Mouse (Mus musculus): ENCODE results near the gene Traip.

Gene Traip

DNA sequence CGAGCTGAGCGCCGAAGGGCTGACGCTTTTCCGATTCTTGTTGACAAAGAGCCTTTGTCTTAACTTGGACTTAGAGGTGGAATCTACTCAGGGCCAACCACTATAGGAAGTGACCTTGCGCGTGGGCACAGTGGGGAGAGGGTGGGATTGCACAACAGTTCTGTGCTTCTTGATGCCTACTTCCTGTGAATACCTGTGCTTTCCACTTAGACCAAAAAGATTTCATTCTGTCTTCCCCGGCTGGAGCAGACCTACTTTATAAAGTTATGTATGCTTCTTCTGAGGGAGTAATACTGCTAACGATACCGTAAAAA is at the start of gene Traip:
TSS of gene Traip (plus strand) at position 215 of the 314 bp plus-strand sequence.
- no peak for DNase-seq (ENCODE audit: low read depth, low spot score)

DNA sequence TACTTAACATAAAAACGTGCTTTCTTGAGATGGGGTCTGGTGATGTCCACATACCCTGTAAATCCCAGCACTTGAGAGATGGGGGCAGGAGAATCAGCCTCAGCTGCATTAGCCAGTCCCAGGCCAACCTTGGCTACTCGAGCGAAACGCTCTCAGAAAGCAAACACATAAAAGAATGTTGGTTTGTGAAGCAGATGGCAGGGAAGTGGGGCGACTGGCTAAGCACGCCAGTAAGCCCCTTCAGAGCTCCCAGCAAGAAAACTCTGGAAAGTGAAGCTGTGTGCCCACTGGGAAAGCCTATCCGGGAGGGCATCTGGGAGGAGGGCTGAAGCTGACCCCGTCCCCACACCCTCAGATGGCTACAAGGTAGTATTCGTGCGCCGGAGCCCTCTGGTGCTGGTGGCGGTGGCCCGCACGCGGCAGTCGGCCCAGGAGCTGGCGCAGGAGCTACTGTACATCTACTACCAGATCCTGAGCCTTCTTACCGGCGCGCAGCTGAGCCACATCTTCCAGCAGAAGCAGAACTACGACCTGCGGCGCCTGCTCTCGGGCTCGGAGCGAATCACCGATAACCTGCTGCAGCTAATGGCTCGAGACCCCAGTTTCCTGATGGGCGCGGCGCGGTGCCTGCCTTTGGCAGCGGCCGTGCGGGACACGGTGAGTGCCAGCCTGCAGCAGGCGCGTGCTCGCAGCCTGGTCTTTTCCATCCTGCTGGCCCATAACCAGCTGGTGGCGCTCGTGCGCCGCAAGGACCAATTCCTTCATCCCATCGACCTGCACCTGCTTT is 48.9 kb upstream of the Traip start:
- peak; percentile 61 for DNase-seq (ENCODE audit: low read depth, low spot score)

DNA sequence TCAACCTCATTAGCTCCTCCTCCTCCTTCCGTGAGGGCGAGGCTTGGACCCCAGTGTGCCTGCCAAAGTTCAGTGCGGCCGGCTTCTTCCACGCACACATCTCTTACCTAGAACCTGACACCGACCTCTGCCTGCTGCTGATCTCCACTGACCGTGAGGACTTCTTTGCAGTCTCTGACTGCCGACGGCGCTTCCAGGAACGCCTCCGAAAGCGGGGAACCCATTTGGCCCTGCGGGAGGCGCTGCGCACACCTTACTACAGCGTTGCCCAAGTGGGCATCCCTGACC is 48.4 kb upstream of the Traip start:
- DNase-seq (ENCODE audit: low read depth, low spot score) = no peak

GRCm38 (mm10) chr9:107904726-107905125 is 45.2 kb upstream of the Traip start:
- DNase-seq (ENCODE audit: low read depth, low spot score) = peak; percentile 63

DNA sequence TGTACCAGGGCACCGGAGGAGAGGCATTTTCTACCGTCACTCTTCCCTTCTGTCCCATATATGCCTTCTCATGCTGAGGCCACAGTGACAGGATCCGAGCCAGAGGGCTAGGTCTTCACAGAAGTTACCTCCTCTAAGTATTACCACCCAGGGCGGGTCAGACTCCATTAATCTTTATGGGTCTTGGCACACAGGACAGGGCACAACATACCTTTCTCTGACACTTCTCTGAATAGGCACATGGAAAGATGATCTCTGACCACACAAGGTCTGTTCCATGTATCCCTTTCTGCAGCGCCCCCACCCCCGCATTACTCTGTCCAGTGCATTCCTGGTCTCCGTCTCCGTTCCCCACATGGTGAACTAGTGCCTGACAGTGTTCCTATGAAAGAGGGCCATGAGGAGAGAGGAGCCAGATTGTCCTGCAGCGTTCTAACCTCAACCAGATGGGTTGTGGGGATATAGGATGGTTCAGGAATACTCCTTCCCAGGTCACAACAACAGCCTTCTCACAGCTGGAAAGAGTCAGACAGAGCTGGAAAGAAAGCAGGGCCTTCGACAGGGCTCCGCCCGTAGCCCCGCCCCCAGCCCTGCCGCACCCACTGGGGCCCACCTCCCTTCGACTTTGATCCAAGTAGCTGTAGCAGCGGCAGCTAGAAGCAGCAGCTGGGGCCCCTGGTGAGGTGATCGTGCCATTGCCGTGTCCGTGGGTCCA is 43.5 kb upstream of the Traip start, which contains the start of gene Mst1r:
TSS of gene Mst1r (plus strand) at position 622 of the 715 bp plus-strand sequence.
- DNase-seq (ENCODE audit: low read depth, low spot score) = no peak

DNA sequence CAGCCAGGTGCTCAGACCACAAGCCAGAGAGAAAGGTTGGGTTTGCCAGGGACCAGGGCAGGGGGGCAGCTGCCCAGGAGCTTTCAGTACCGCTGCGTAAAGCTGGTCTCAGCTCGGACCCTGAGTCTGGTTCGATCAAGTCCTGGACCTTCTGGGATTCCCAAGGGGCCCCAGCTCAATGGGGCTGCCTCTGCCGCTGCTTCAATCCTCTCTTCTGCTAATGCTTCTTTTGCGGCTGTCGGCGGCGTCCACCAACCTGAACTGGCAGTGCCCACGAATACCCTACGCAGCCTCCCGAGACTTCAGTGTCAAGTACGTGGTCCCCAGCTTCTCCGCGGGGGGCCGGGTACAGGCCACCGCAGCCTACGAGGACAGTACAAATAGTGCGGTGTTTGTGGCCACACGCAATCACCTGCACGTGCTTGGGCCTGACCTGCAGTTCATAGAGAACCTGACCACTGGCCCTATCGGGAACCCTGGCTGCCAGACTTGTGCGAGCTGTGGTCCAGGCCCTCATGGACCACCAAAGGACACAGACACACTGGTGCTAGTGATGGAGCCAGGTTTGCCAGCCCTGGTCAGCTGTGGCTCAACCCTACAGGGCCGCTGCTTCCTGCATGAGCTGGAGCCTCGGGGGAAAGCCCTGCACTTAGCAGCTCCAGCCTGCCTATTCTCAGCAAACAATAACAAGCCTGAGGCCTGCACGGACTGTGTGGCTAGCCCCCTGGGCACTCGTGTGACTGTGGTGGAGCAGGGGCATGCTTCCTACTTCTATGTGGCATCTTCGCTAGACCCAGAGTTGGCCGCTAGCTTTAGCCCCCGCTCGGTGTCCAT is 42.8 kb upstream of the Traip start:
- no peak for DNase-seq (ENCODE audit: low read depth, low spot score)

- no peak for DNase-seq (ENCODE audit: low read depth, low spot score)
Observed at GRCm38 (mm10) chr9:107907801-107908120, 42.2 kb upstream of the Traip start.

GRCm38 (mm10) chr9:107908410-107909158 is 41.4 kb upstream of the Traip start:
- no peak for DNase-seq (ENCODE audit: low read depth, low spot score)

DNA sequence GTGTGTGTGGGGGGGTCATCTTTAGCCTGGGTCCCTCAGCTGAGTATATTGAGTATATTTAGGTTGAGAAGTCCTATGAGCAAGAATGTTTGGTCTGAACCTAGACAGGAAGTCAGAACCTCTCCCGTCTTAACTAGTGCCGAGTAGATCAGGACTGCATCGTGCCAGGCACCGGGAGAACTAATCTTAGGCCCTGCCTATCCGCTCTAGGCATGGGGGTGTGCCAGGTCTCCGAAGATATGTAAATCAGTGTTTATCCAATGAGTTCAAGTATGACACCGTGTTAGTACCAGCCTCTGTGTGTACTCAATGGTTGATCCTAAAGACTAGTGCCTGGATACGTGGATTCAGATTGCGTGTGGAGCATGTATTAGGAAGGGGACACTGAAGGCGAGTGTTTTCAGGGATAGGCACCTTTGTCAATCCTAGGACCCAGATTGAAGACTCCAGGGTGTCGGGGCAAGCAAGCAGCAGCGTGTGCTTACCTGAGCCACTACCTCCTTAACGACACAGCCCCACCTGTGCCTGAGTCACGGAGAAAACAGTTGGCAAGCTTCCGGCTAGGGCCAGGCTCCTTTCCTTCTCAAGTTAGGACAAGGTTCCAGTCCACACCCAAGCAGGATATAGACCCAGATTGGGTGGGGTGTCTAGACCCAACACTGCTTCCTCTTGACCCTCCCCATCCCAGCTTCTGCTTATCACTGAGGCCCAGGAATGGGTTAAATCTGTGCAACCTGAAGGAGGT is 39.7 kb upstream of the Traip start:
- DNase-seq (ENCODE audit: low read depth, low spot score) = no peak

DNA sequence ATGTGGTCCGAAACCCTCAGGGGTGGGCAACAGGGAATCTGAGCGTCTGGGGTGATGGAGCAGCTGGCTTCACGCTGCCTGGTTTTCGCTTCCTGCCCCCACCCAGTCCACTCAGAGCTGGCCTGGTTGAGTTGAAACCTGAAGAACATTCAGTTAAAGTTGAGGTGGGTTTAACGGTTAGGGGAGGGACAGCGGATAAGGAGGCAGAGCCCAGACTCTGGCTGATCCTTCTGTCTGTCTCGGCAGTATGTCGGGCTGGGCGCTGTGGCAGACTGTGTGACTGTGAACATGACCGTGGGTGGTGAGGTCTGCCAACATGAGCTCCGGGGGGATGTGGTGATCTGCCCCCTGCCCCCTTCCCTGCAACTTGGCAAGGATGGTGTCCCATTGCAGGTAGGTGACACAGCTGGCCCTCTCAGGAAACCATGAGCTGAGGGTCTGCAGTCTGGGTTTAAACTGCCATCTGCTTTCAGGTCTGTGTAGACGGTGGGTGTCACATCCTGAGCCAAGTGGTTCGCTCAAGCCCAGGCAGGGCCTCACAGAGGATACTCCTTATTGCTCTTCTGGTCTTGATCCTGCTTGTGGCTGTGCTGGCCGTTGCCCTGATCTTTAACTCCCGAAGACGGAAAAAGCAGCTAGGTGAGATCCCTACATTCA is 35.0 kb upstream of the Traip start:
- no peak for DNase-seq (ENCODE audit: low read depth, low spot score)

DNA sequence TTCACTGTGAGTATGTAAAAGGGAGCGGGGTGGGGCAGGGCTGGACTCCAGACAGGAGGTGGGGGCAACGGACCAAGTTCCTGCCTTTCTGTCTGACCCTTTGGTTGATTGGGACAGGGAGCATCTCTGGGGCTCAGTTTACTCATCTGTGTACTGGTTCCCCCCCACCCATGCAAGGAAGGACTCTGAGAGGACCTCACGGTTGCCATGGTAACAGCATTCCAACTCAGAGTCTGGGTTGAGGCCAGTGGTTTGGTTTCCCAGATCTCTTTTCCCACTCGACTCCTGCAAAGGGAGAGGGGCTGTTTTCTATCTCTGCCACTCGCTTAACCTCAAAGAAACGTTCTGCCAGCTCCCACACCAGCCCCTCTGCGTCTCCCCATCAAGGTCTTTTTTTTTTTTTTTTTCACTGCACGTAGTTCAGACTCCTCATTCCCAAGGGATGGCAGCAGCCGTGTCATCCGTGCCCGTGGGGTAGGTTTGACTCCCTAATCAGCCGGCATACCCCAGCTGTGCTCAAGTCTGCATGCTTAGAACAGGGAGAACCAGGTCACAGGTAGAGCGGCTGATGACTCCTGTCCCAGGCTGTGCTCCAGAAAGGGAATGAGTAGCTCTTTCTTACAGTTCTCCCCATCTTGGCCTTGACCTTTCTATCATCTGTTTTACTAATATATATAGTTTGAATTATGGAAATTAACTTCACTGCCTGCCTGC is 31.9 kb upstream of the Traip start:
- DNase-seq (ENCODE audit: low read depth, low spot score) = no peak

GRCm38 (mm10) chr9:107918884-107919283 is 31.1 kb upstream of the Traip start:
- no peak for DNase-seq (ENCODE audit: low read depth, low spot score)

DNA sequence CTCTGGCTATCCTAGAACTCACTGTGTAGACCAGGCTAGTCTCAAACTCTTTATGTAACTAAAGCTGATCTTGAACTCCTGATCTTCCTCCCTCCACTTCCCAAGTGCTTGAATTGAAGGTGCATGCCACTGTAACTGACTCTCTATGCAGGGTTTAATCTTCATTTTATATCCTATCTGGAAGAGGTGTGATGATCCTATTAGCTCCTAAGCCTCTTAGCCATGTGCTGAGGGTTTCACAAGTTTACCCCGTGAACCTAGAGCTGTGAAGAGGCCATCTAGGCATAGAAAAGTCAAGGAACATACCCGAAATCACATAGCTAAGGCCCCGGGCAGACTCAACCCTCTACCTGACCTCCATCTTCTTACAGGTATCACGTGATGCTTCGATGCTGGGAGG is 30.5 kb upstream of the Traip start:
- DNase-seq (ENCODE audit: low read depth, low spot score) = no peak

- DNase-seq (ENCODE audit: low read depth, low spot score) = no peak
Observed at GRCm38 (mm10) chr9:107923021-107923420, 26.9 kb upstream of the Traip start.

DNA sequence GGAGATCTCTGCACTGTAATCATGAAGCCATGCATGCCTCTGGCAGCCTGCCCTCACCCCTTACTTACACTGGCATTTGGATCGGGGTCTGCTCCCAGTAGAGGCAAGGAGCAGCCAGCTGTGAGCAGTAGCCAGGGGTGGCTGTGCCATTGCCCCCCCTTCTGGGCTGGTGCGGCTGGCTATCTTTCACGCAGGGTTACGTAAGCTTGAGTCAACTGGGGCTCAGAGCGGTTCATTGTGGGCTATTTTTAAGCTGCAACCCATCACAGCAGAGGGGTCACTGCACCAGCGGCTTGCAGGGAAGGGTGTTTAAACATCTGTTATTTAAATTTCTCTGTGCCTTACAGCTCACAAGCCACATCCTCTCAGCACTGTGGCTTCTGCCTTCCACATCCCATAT is 26.0 kb upstream of the Traip start:
- no peak for DNase-seq (ENCODE audit: low read depth, low spot score)

- no peak for DNase-seq (ENCODE audit: low read depth, low spot score)
Observed at GRCm38 (mm10) chr9:107925251-107925650, 24.7 kb upstream of the Traip start.

DNA sequence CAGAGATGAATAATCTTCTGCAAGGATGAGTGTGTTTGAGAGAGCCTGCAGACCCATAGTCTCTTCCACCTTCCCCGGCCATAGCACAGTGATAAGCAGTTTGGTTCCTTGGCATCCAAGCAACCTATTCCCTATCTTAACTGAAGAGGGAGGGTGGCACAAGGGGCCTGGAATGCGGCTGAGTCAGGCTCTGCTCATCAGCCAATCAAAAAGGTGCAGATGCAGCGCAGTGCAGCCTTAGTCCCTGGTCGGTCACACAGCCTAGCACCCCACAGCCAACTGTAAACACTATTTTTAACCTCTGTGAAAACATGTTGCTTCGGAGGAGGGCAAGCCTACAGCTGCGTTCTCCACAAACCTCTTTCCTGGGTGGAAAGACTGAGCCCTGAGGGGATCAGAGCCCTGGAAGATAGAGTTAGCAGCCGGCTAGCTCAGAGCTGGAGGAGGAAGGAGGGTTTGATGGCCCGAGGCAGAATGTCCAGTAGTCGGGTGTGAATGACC is 23.0 kb upstream of the Traip start:
- DNase-seq (ENCODE audit: low read depth, low spot score) = no peak

DNA sequence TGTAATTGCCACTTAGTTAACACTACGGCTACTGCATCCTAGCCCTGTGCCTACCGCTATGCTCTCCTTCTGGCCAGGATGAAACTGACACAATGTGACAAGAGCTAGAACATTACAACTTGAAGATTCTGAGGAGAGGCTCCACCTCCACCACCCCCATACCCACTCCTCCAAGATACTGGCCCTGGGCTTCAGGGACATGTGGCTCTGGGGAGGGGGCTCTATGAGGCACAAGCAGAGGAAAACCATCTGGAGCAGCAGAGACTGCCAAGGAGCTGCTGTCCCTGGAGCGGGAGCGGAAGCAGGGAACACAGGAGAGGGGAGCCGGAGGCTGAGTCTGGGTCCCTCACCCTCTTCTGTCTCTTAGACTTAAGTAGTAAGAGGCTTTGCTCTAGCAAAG is 22.2 kb upstream of the Traip start:
- no peak for DNase-seq (ENCODE audit: low read depth, low spot score)

DNA sequence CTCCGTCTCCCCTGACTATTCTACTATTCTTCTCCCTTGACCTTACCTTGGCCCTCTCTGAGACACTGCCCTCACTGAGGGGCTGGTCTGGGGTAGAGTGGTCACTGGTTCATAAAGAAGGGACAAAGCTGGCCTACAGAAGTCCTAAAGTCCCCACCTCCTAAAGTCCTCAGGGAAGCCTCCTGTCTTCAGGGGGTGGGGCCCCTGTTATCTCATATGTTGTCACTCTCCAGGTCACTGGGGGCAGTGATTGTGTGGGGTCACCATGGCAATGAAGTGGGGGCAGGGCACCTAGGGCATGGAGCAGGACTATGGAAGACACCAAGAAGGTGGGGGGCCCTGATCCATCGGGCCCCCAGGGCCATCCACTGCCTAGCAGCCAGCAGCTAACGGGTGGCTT is 21.8 kb upstream of the Traip start, which contains the start of gene Actl11:
TSS of gene Actl11 (plus strand) at position 301 of the 400 bp plus-strand sequence.
- DNase-seq (ENCODE audit: low read depth, low spot score) = no peak

DNA sequence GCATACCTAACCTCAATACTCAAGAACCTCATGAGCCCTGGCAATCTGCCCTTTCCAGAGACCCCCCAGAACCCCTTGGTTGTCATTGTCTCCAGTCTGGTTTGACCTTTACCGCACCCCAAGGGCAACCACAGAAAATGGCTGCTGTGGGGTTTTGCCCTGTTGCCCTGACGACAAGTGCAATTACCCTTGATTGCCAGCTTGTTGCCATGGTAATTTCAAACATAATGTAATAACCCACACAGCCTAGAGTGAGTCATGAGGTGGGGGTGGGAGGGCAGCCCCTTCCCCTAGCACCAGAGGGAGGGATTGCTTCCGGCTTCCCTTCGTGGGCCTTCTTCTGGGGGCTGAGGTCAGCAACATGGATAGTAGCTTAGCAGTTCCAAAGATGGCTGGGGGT is 17.7 kb upstream of the Traip start:
- DNase-seq (ENCODE audit: low read depth, low spot score) = no peak
